Mouse (Mus musculus) spleen, postnatal 36 days (tissue): ENCODE results near the gene Tmem251.

Source experiments
- DNase-seq, 2 experiments: peaks; one replicate each; pipeline ENCODE4 v3.0.0; 2022; ENCODE audit warnings: low spot score in 2 of 2, mixed read lengths in 1 of 2

Tmem251 gene

DNA sequence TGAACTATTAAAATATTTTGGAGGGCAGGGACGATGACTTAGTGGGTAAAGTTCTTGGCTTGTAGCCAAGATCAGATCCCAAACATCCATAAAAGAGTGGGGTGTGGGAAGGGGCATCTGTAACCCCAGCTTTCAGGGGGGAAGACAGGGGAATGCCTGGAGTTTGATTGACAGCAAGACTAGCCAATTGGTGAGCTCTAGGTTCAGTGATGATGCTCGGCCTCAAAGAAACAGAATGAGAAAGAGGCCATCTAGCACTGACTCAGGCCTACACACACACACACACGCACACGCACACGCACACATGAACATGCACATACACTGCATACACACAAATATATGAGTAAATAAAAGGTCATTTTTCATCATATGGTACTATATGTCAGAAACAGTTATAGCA is 33.7 kb upstream of the Tmem251 start:
- DNase-seq: no peak

DNA sequence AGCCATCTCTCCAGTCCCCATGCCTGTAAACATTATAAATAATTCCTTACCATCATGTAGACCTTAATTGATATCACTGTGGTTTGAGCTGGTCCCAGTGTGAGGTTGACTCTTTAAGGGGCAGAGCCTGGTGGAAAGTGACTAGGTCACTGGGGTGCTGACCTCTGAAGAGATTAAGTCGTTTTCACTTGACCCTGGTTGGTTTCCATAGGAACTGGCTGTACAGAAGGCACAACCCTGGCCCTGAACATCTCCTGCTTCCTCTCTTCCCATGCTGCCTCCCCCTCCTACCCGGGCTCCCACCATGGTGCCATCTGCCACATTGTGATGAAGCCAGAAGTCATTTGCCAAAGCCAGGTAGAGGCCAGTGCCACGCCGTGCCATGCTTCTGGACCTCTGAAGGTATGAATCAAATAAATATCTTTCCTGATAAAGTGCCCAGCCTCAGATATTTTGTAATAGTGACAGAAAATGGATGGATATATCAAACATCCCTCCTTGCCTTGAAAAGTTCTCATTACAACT is 32.6 kb upstream of the Tmem251 start:
- no peak for DNase-seq

- no peak for DNase-seq
Measured at GRCm38 (mm10) chr12:102713153-102713865, 30.3 kb upstream of the Tmem251 start.

DNA sequence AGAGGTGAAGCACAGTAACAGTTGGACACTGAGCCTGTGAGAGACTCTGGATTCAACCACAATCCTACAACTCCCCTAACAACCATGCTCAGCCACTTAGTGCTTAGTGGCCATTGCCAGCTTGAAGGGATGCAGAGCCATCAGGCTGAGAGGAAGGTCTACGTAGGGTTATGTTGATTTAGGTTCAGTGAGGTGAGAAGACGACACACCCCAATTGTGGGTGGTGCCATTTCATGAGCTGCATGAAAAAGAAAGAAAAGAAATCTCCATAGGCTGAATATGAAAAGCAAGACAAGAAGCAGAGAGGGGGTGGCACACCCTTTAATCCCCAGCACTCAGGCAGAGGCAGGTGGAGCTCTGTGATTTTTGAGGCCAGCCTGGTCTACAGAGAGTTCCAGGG is 29.4 kb upstream of the Tmem251 start:
- peak in 1 of 2 experiments; percentile 26 for DNase-seq

DNA sequence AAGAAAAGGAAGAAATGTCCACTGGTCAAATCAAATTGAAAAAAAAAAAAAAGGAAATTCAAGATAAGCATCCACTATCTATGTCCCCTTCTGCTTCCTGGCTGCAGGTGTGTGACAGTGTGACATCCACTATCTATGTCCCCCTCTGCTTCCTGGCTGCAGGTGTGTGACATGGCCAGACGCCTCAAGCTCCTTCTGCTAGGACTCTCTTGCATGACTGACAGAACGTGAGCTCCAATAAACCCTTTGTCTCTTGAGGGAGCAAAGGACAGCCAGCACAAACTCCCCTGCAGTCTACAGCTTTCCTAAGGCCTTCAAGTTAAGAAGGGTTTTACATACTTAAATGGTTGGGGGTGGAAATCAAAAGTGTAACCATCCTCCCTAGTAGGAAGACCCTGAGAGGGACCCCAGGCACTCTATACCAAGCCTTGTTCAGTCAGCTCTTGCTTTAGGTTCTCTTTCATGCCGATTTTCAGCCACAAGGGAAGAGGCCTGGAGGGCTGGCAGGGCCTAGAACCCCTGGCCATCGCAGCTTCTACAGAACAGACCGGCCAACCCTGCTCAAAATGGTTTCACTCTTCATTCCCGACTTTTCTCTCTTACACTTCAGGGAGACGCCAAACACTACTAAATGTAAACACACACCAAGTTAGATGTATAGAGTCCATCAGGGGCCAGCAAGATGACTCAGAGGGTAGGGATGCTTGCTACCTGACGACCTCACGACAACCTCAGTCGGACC is 28.7 kb upstream of the Tmem251 start:
- no peak for DNase-seq

DNA sequence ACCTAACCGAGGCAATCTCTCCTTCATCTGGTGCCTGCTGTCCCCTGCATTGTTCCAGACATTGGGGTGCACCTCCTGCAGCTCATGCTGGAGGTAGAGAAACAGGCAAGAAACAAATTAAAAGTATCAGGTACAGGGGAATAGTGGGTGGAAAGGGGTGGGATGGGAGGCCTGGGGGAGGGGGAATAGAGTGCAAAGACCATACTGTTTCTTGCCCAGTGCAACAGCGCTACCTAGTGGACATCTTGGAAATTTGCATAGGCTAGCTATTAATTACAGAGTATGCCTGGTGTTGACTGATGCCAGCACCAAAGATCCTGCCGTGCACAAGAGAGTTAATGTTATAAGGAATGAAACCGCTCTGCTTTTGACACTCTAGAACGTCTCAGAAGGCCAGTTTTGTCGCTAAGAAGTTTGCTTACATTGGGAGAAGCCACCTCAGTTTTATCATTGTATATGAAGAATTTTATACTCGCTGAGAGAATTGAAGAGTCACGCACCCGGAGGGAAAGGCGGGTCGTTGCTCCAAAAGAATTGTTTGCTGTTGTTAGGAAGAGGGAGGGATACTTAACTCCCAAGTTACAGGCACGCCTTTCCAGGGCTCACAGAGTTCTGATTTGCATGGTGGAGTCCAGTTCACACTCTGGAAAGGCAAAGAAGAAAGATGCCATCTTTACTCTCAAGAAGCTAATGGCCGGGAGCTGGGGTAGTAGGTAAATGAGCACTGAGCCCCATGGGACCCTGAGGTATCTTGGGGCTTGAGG is 23.8 kb upstream of the Tmem251 start:
- peak in 1 of 2 experiments; percentile 44 for DNase-seq

GRCm38 (mm10) chr12:102722451-102722850 is 21.1 kb upstream of the Tmem251 start:
- no peak for DNase-seq

GRCm38 (mm10) chr12:102722966-102723365 is 20.6 kb upstream of the Tmem251 start:
- DNase-seq: no peak

DNA sequence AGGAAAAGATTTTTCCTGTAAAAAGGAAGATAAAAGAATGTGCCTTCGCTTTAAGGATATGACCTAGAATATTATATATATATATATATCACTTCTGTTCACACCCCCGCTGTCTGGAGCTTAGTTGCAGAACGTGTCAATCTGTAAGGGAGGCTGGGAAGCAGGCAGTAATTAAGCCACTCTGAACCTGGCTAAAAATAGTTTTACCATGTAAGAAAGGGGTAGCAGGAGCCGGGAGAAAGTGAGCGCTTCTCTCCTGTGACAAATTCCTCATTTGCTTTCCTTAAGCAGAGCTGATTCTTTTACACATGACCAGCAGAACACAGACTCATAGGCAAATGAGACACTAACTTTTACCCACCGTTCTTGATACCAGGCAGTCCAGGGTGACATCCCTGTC is 19.7 kb upstream of the Tmem251 start:
- no peak for DNase-seq

DNA sequence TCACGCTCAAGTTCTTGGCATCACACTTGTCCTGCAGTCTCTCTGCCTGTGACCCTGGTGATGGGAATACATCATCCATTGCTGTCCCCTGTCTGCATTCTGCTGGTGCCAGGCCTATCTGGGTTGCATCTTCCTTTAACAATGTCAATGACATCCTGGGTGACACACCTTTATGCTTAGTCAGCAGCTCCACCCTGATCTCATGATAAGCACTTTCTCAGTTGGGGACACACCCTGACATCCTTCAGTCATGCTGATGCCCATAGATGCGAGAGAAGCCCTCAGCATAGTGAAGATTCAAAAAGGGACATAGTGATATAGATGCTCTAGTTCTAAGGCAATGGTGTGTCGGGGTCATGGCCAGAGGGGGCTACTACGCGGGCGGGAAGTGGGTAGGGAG is 18.4 kb upstream of the Tmem251 start:
- DNase-seq: no peak

DNA sequence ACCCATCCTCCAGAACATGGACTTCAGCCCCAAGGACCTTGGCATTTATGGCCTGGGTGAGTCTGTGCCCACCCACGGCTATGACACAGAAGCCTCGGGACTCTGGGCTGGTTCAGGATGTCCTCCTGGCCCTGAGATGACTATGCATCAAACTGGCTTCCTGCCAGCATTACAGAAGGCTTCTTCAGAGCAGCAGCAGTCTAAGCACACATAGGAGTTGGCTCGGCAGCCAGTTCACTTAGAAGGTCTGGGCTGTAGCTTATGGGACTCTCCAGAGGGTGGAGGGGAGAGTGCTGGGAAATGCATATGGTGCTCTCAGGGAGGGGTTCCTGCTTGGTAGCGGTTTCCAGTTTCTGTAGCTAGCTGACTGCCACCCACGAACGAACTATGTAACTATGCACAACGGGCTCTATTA is 17.8 kb upstream of the Tmem251 start:
- no peak for DNase-seq

DNA sequence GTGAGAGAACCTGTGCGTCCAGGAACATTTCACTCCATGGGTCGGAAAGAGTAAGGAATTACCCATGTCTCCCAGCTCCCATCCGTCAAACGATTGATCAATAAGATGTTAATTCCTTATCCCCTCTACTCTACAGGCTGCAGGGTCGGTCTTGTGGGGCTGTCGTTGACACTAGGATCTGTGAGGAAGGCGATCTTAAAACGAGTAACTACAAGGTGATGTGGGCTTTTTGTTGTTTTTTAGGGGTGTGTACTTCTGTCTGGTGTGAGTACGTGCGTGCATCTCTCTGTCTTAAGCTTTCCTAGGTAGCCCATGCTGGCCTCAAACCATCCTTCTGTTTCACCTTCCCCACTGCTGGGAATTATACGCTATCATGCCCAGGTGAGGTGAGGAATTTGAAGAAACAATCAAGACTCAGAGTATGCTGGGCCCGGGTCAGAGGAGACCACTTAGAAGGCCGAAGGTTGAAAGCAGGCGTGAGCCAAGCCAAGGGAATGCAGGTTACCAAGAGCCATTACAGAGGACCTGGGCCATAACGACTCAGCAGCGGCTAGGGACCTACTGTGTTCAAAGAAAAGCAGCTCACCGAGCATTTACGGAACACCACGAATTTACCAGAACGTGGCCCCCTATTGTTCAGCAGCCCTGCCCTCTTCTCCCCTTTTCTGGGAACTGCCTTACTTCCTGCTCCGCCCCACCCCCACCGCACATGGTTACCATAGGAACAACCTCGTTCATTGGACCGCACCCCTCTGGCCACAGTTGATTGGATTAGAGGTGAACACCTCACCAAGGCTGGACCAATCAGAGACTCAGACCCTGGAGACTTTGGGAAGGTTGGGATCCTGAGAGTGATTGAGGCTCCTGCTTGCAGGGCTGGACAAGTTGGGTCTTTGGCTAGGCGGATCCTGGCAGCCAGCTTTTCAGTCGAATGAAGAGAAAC is 13.4 kb upstream of the Tmem251 start:
- peak; percentile 26 to 54 for DNase-seq

- no peak for DNase-seq
Measured at GRCm38 (mm10) chr12:102730798-102731619, 12.6 kb upstream of the Tmem251 start.

DNA sequence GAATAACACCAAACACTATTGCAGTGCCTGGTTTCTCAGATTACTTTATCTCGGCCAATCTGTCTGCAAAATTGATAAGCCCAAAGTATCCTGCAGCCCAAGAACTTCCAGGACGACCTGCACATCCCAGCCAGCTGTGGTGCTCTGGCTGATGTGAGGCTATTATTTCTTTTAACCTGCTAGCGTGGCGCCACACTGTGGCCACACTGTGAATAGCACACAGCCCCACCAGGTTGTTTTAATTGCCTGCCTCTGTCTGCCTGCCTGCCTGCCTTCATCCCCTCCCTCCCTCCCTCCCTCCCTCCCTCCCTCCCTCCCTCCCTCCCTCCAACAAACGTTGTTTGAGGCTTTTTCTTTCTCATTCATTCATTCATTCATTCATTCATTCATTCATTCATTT is 10.2 kb upstream of the Tmem251 start:
- DNase-seq: peak; percentile 24 to 38

DNA sequence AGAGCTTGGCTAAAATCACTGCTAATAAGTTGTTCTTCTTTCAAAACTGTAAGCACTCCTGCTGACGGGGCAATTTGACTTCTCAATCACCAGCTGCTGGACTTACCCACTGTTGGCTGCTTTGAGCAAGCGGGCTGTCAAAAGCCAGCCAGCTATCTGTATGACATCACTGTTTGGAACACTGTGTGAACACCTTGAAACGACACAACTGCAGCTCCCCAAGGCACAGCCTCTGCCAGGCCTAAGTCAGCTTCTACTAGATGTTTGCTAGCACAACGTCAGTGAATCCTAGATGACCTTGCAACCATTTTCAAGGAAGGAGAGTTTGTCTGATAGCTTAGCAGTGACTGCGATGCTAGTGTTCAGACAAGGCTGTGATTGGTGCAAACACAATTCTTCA is 4.5 kb upstream of the Tmem251 start:
- DNase-seq: no peak

- peak; percentile 24 to 28 for DNase-seq
Measured at GRCm38 (mm10) chr12:102740285-102740684, 3.3 kb upstream of the Tmem251 start.

DNA sequence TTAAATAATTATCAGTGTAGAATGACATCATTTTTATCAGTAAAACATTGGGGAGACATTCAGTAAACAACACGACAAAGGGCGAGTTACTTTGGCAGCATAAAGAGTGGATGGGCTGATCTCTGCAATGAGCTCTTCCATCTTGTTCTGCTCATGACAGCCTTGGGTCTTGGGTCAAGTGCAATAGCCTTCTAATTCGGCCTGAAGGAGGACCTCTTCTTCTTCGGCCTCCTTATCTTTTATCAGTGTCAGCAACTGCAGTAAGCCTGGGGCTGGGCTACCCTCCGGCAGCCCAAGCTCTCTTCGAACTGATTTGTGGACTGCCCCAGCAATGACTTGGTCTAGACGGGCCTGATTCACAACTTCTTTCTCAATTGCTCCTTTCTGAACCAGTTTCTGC is 1.5 kb upstream of the Tmem251 start:
- no peak for DNase-seq

GRCm38 (mm10) chr12:102743036-102743588 is 450 bp upstream of the Tmem251 start:
- DNase-seq: no peak

- peak; percentile 35 to 57 for DNase-seq
Measured at GRCm38 (mm10) chr12:102744839-102745238, 1.3 kb downstream of the Tmem251 start.

- DNase-seq: no peak
Measured at GRCm38 (mm10) chr12:102748256-102748655, 4.7 kb downstream of the Tmem251 start.
